Mouse (Mus musculus) midbrain, embryonic 11.5 days (tissue): ENCODE results near the gene Cops4. TPM values are rescaled to one million over a fixed set of nuclear protein-coding genes. Genes with fewer than 3 reads are reported as not detected.

Source experiments
- ATAC-seq: fragments of 200-750 bp; cut with Nextera tagmentation; 2 replicates; pipeline ENCODE4 v1.8.0; 2017; ENCODE audit warnings: moderate TSS enrichment, moderate library complexity; ENCODE audit not compliant: low FRiP score
- DNase-seq: peaks from one replicate; pipeline ENCODE4 v3.0.0; 2015; ENCODE audit warnings: low spot score; ENCODE audit errors: missing footprints
- H3K27ac ChIP-seq: fragments of 300-500 bp; sonication (generic); 2 replicates; pipeline ENCODE4 v1.5.1; 2014; ENCODE audit warnings: low read depth, low read length
- H3K27me3 ChIP-seq: fragments of 300-500 bp; sonication (generic); 2 replicates; pipeline ENCODE4 v1.6.1; 2014; ENCODE audit warnings: mild to moderate bottlenecking, low read length, moderate library complexity, mixed read lengths; ENCODE audit not compliant: control insufficient read depth, insufficient read depth
- H3K36me3 ChIP-seq: fragments of 300-500 bp; sonication (generic); 2 replicates; pipeline ENCODE4 v1.6.1; 2014; ENCODE audit warnings: mild to moderate bottlenecking, low read length, moderate library complexity, mixed read lengths; ENCODE audit not compliant: control insufficient read depth, insufficient read depth
- H3K4me1 ChIP-seq: fragments of 300-500 bp; sonication (generic); 2 replicates; pipeline ENCODE4 v1.6.1; 2014; ENCODE audit warnings: low read length; ENCODE audit not compliant: control insufficient read depth, insufficient read depth
- H3K4me2 ChIP-seq: fragments of 300-500 bp; sonication (generic); 2 replicates; pipeline ENCODE4 v1.6.1; 2014; ENCODE audit warnings: mild to moderate bottlenecking, moderate library complexity
- H3K4me3 ChIP-seq: fragments of 300-500 bp; sonication (generic); 2 replicates; pipeline ENCODE4 v1.5.1; 2014; ENCODE audit warnings: low read depth, low read length
- H3K9ac ChIP-seq: fragments of 300-500 bp; sonication (generic); 2 replicates; pipeline ENCODE4 v1.6.1; 2014; ENCODE audit warnings: low read length
- H3K9me3 ChIP-seq: fragments of 300-500 bp; sonication (generic); 2 replicates; pipeline ENCODE4 v1.6.1; 2016; ENCODE audit warnings: low read length; ENCODE audit not compliant: control insufficient read depth
- WGBS: fragments of 180-500 bp; shearing (Covaris S2); extraction: QIAGEN DNeasy Blood & Tissue Kit; methylation state at CpG from one replicate; pipeline ENCODE4 v1.1.7; 2014; 5-methylcytosine and 5-hydroxymethylcytosine counted together
- polyA plus RNA-seq: library from polyadenylated mRNA; unstranded; fragments of >200 nt; fragmentation: Nextera tagmentation; extraction: Ambion mirVana; gene quantifications from 2 replicates; pipeline ENCODE4 v1.2.1, GENCODE M21; 2014

Cops4 gene
- polyA plus RNA-seq, 1 experiment from 2014 or later = 242 TPM

DNA sequence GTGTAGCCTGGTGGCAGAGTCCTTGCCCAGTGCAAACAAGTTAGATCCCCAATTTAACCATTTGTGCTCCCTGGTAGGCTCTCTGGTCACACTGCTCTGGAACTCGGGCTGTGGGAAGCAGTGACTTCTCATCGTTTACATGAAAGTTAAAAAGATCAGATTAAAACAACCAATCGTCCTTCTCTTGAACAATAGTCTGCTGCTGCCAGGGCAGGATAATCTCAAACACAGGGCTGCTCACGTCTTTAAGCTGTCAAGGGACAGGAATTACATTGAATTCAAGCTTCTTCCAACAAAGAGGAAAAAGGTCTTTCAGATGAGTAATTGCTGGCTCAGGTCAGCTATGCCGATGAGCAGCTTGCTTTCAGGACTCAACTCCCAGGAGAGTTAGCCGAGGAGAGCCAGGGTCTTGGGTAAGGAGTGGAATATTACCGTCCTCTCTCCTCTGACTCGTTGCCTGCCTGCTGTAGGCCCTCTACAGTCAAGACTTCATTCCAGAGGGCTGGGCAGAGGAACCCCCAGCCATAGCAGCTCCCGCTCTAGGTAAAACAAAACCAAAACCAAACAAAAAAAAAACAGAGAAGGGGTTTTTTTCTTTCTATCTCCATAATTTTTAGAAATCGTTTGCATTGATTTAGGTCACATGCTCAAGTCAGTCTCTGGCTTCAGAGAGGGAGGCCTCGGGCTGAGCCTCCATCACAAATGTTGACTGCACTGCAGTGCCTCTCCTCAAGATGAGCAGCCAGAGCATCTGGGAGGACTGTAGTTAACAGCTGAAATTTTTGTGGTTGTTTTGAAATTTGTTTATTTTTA, 63.7 kb downstream of the Cops4 start:
- no peak overlapping the region for H3K9ac ChIP-seq
- H3K4me2 ChIP-seq = no peak overlapping the region
- H3K36me3 ChIP-seq = no peaks in the 10 kb centered on the region
- no peaks in the 10 kb centered on the region for H3K4me1 ChIP-seq
- H3K27ac ChIP-seq = no peak overlapping the region
- ATAC-seq (no peak), DNase-seq (no peak)
- H3K9me3 ChIP-seq = no peaks in the 10 kb centered on the region
- WGBS = 67% methylated on average over 11 of the region's 11 CpGs
- H3K27me3 ChIP-seq = no peaks in the 10 kb centered on the region
- H3K4me3 ChIP-seq = no peak overlapping the region

DNA sequence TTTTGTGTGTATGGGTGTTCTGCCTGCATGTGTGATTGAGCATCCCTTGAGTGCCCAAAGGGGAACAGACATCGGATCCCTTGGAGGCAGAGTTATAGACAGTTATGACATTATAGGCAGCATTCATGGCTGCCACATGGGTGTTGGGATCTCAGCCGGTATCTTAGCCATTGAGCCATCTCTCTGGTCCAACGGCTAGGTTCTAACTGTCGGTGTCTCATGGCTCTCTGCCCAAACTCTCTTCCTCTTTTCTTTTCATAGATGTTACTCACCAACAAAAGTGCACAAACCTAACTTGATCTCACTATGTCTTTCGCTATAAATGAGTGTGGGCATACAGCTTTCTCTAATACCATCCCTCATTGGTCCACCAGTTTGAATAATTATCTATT, 64.3 kb downstream of the Cops4 start:
- DNase-seq = no peak
- no peaks in the 10 kb centered on the region for H3K4me1 ChIP-seq
- H3K9ac ChIP-seq = no peak overlapping the region
- H3K36me3 ChIP-seq = no peaks in the 10 kb centered on the region
- no peak overlapping the region for H3K27ac ChIP-seq
- H3K9me3 ChIP-seq = no peaks in the 10 kb centered on the region
- no peak for ATAC-seq
- no peak overlapping the region for H3K4me2 ChIP-seq
- no peaks in the 10 kb centered on the region for H3K27me3 ChIP-seq
- 94% methylated on average over 5 of the region's 5 CpGs for WGBS
- no peak overlapping the region for H3K4me3 ChIP-seq

GRCm38 (mm10) chr5:100583066-100583465, 65.0 kb downstream of the Cops4 start:
- 89% methylated on average over 7 of the region's 7 CpGs for WGBS
- Histone ChIP-seq H3K9ac (no peak overlapping the region), H3K4me1 (no peaks in the 10 kb centered on the region), H3K9me3 (no peaks in the 10 kb centered on the region), H3K36me3 (no peaks in the 10 kb centered on the region), H3K4me3 (no peak overlapping the region), H3K27ac (no peak overlapping the region), H3K4me2 (no peak overlapping the region), H3K27me3 (no peaks in the 10 kb centered on the region)
- DNase-seq = no peak
- no peak for ATAC-seq

DNA sequence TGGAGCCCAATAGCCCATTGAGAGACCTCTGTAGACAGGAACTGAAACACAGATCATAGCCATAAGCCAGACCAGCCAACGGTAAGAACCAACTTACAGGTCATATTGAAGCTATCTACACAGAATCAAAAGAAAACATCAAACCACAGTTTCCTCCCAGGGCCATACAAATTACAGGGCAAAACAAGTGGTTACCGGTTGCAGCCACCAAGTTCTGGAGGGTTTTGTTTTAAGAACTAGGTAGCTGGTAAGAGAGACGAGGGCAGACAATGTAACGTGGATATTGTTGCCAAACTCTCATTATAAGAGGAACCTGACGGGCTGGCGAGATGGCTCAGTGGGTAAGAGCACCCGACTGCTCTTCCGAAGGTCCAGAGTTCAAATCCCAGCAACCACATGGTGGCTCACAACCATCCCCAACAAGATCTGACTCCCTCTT, 67.1 kb downstream of the Cops4 start:
- no peaks in the 10 kb centered on the region for H3K36me3 ChIP-seq
- H3K9ac ChIP-seq = no peak overlapping the region
- no peak overlapping the region for H3K4me2 ChIP-seq
- no peak for ATAC-seq
- H3K4me1 ChIP-seq = no peaks in the 10 kb centered on the region
- no peak overlapping the region for H3K27ac ChIP-seq
- no peak for DNase-seq
- no peaks in the 10 kb centered on the region for H3K9me3 ChIP-seq
- H3K4me3 ChIP-seq = no peak overlapping the region
- H3K27me3 ChIP-seq = no peaks in the 10 kb centered on the region
- 93% methylated on average over 8 of the region's 8 CpGs for WGBS

DNA sequence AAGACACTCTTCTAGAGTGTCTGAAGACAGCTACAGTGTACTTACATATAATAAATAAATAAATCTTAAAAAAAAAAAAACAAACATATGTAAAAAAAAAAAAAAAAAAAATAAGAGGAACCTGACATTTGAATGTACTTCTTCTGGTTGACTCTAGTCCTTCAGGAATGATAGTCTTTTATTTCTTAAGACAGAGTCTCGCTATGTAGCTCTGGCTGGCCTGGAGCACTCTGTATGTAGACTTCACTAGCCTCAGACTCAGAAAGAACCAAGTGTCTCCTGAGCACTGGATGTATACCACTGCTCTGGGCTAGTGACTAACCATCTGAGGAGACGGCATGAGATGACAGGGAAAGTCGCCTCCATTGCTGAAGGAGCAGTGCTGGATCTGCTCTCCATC, 67.5 kb downstream of the Cops4 start:
- Histone ChIP-seq H3K4me1 (no peaks in the 10 kb centered on the region), H3K4me3 (no peak overlapping the region), H3K9me3 (no peaks in the 10 kb centered on the region), H3K4me2 (no peak overlapping the region), H3K27ac (no peak overlapping the region), H3K9ac (no peak overlapping the region), H3K27me3 (no peaks in the 10 kb centered on the region), H3K36me3 (no peaks in the 10 kb centered on the region)
- no peak for ATAC-seq
- WGBS = 92% methylated on average over 3 of the region's 3 CpGs
- no peak for DNase-seq

DNA sequence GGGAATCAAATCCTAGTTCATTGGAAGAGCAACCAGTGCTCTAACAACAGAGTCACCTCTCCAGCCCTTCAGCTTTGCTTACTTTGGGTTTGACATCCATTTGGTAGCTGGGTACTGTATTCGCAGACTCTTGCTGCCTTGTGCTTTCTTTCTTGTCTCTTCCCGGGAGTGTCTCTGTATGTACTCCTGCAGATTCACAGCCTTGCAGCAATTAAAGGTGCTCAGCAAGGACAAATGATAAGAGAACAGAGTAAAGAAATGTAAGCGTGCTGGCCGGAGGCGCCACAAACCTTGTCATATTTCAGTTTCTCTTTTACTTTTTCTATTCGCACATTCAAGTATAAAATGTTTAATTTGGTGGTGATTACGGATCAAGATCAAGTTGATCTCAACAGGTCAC, 69.0 kb downstream of the Cops4 start:
- H3K4me1 ChIP-seq = no peaks in the 10 kb centered on the region
- no peaks in the 10 kb centered on the region for H3K27me3 ChIP-seq
- H3K36me3 ChIP-seq = no peaks in the 10 kb centered on the region
- no peak overlapping the region for H3K27ac ChIP-seq
- DNase-seq = no peak
- no peak overlapping the region for H3K4me3 ChIP-seq
- no peak overlapping the region for H3K4me2 ChIP-seq
- 92% methylated on average over 7 of the region's 7 CpGs for WGBS
- H3K9me3 ChIP-seq = no peaks in the 10 kb centered on the region
- ATAC-seq = no peak
- H3K9ac ChIP-seq = no peak overlapping the region

- Histone ChIP-seq H3K4me3 (no peak overlapping the region), H3K9me3 (no peaks in the 10 kb centered on the region), H3K4me2 (no peak overlapping the region), H3K36me3 (no peaks in the 10 kb centered on the region), H3K9ac (no peak overlapping the region), H3K27me3 (no peaks in the 10 kb centered on the region), H3K4me1 (no peaks in the 10 kb centered on the region), H3K27ac (no peak overlapping the region)
- WGBS = 62% methylated on average over 2 of the region's 2 CpGs
- ATAC-seq = no peak
- no peak for DNase-seq
Measured at GRCm38 (mm10) chr5:100587626-100588025, 69.5 kb downstream of the Cops4 start.

GRCm38 (mm10) chr5:100590505-100590904, 72.4 kb downstream of the Cops4 start:
- Histone ChIP-seq H3K4me1 (no peaks in the 10 kb centered on the region), H3K4me2 (no peak overlapping the region), H3K27me3 (no peaks in the 10 kb centered on the region), H3K9me3 (no peaks in the 10 kb centered on the region), H3K27ac (no peak overlapping the region), H3K36me3 (no peaks in the 10 kb centered on the region), H3K9ac (no peak overlapping the region), H3K4me3 (no peak overlapping the region)
- DNase-seq (no peak), ATAC-seq (no peak)
- 96% methylated on average over 5 of the region's 5 CpGs for WGBS

GRCm38 (mm10) chr5:100594803-100595467, 76.8 kb downstream of the Cops4 start:
- no peaks in the 10 kb centered on the region for H3K36me3 ChIP-seq

More at GRCm38 (mm10) chr5:100594803-100595467, 76.8 kb downstream of the Cops4 start:
- DNase-seq = peak; percentile 10
- Histone ChIP-seq H3K27ac (no peak overlapping the region), H3K27me3 (no peaks in the 10 kb centered on the region), H3K4me1 (no peaks in the 10 kb centered on the region), H3K4me2 (no peak overlapping the region), H3K9me3 (no peaks in the 10 kb centered on the region), H3K4me3 (no peak overlapping the region), H3K9ac (no peak overlapping the region)
- no peak for ATAC-seq
- WGBS = 87% methylated on average over 13 of the region's 13 CpGs
